ENCODE assay signal across 10 mouse cellular contexts in the genomic region with DNA sequence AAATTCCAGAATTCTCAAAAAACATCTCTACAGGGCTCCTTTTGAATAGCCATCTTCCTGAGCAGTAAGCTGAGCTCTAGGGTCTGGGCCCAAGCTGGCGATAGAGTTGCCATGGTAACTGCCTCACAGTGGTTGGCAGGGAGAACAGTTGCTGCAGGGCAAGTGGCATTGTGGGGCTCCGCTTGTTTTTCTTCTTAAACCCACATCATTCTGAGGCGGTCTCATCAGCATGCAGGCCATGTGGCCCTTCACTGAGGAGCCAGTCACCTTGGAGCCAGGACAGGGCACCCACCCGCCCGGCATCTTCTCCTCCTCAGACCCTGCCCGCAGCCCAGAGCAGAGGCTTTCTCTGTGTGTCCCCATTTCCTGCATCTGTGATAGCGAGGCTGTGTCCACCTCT. TPM values are rescaled to one million over a fixed set of nuclear protein-coding genes. Genes with fewer than 3 reads are reported as not detected.
A peak's percentile ranks its signal among the peaks of the same experiment; 100 is the strongest.
DNase-seq lines count a peak whose midpoint lies in the region; TF ChIP-seq lines count a peak whose summit lies in the region.
"Had no signal": no experiment of that assay in that cellular context is flagged by ENCODE, and none has a peak within 500 bp of the region (broad histone marks: within the 10 kb centered on the region; RNA-seq: fewer than 3 reads in every experiment).

No protein-coding gene starts in this region.

- no peak for TF ChIP-seq CTCF in kidney, adult 2 months (conservative IDR thresholded peaks at IDR 0.05; ENCODE audit: insufficient read depth, insufficient read length, low read depth, low read length)

- TF ChIP-seq POLR2A in kidney, adult 2 months (IDR thresholded peaks at IDR 0.05; ENCODE audit: low read depth, low read length) = no peak

- H3K27me3 ChIP-seq in kidney, adult 2 months (replicated peaks; ENCODE audit: control insufficient read depth, insufficient read depth, low read length) = no peaks in the 10 kb centered on the region
- H3K27me3 ChIP-seq: embryonic facial prominence, embryonic 12.5 days had no signal

- no peak overlapping the region for H3K4me3 ChIP-seq in kidney, adult 2 months (ENCODE audit: insufficient read depth, low read depth, low read length)
- H3K4me3 ChIP-seq: embryonic facial prominence, embryonic 12.5 days had no signal

- DNase-seq in cerebellum, postnatal 36 days = peak; percentile 59 to 65
- DNase-seq in frontal cortex, adult 2 months (ENCODE audit: extremely low spot score in 1 of 2, low spot score in 1 of 2) = peak; percentile 79 to 82
- DNase-seq in left cerebral cortex, postnatal 14 days (ENCODE audit: low spot score in 2 of 2) = peak; percentile 76 to 86
- DNase-seq in right cerebral cortex, postnatal 10 days (ENCODE audit: low spot score in 2 of 2) = peak; percentile 87 to 94
- DNase-seq in spleen, postnatal 4 days (ENCODE audit: low spot score in 2 of 2) = no peak
- no peak for DNase-seq in kidney, adult 2 months
- DNase-seq in adrenal gland, postnatal 25 days = no peak

- WGBS in kidney, adult 2 months = 84% methylated on average over 7 of the region's 7 CpGs

- H3K4me1 ChIP-seq in kidney, adult 2 months (ENCODE audit: control insufficient read depth, insufficient read depth, low read length) = no peaks in the 10 kb centered on the region
- H3K4me1 ChIP-seq: embryonic facial prominence, embryonic 12.5 days had no signal

- intact Hi-C loops in left cerebral cortex, postnatal 14 days (cut with DNase I) = no loop called here

- no peaks in the 10 kb centered on the region; the same call in 1 of the 2 replicates for H3K36me3 ChIP-seq in kidney, adult 2 months (ENCODE audit: control insufficient read depth, insufficient read depth, low read length)

- H3K27ac ChIP-seq in kidney, adult 2 months (ENCODE audit: insufficient read depth, low read depth, low read length) = no peak overlapping the region
- H3K27ac ChIP-seq: embryonic facial prominence, embryonic 12.5 days; liver, embryonic 14.5 days had no signal

RNA-seq across cellular contexts. Expression of gene Gm6583, which starts 16.1 kb away (rescaled TPM):
- polyA plus RNA-seq in frontal cortex, adult 2 months (2012; rRNA removed) = 0.04 TPM in 1 of 2 replicates, not detected in the other
- not detected for total RNA-seq in left cerebral cortex, postnatal 14 days (2021)
- polyA plus RNA-seq in kidney, adult 2 months (2012; rRNA removed) = not detected in 2 replicates
- 0.36 TPM in 1 of 2 replicates, not detected in the other for total RNA-seq in adrenal gland, postnatal 25 days (2021)
- total RNA-seq: hematopoietic stem cell, adult 5-6 weeks had no signal

RNA-seq across cellular contexts. Expression of gene Asphd2, which starts 22.7 kb away (rescaled TPM):
- polyA plus RNA-seq in frontal cortex, adult 2 months (2012; rRNA removed) = 146 and 153 TPM in 2 replicates
- total RNA-seq in left cerebral cortex, postnatal 14 days (2021) = 100 to 1,000 TPM; 164 to 171 TPM
- polyA plus RNA-seq in kidney, adult 2 months (2012; rRNA removed) = 0.20 and 0.45 TPM in 2 replicates
- 1.4 and 2.5 TPM in 2 replicates for total RNA-seq in adrenal gland, postnatal 25 days (2021)
- total RNA-seq: hematopoietic stem cell, adult 5-6 weeks had no signal

RNA-seq across cellular contexts. Expression of gene Hps4, which starts 29.1 kb away (rescaled TPM):
- polyA plus RNA-seq in frontal cortex, adult 2 months (2012; rRNA removed) = 41.4 and 42.5 TPM in 2 replicates
- total RNA-seq in left cerebral cortex, postnatal 14 days (2021) = 10 to 100 TPM; 30.0 to 32.7 TPM
- 43.5 and 54.3 TPM in 2 replicates for polyA plus RNA-seq in kidney, adult 2 months (2012; rRNA removed)
- total RNA-seq in adrenal gland, postnatal 25 days (2021) = 32.8 and 36.7 TPM in 2 replicates

RNA-seq across cellular contexts. Expression of gene Srrd, which starts 29.1 kb away (rescaled TPM):
- polyA plus RNA-seq in frontal cortex, adult 2 months (2012; rRNA removed) = 55.5 and 58.8 TPM in 2 replicates
- total RNA-seq in left cerebral cortex, postnatal 14 days (2021) = 10 to 100 TPM; 21.6 to 23.0 TPM
- polyA plus RNA-seq in kidney, adult 2 months (2012; rRNA removed) = 31.2 and 39.3 TPM in 2 replicates
- total RNA-seq in adrenal gland, postnatal 25 days (2021) = 22.4 and 29.1 TPM in 2 replicates

RNA-seq across cellular contexts. Expression of gene Tfip11, which starts 45.8 kb away (rescaled TPM):
- polyA plus RNA-seq in frontal cortex, adult 2 months (2012; rRNA removed) = 36.6 and 40.0 TPM in 2 replicates
- total RNA-seq in left cerebral cortex, postnatal 14 days (2021) = 10 to 100 TPM; 37.1 to 37.9 TPM
- 26.7 and 29.1 TPM in 2 replicates for polyA plus RNA-seq in kidney, adult 2 months (2012; rRNA removed)
- total RNA-seq in adrenal gland, postnatal 25 days (2021) = 33.3 and 38.6 TPM in 2 replicates

Comparison
In these comparisons a context has a peak if more than half of its experiments do, and no peak if none do; other contexts are left out.
1. DNase-seq: peak in cerebellum, postnatal 36 days (2 of 2), frontal cortex, adult 2 months (2 of 2), left cerebral cortex, postnatal 14 days (2 of 2) and right cerebral cortex, postnatal 10 days (2 of 2); none in spleen, postnatal 4 days (0 of 2), kidney, adult 2 months (single experiment) and adrenal gland, postnatal 25 days (single experiment).
2. RNA of gene Asphd2, which starts 22.7 kb away (total RNA-seq): 164 to 171 TPM in left cerebral cortex, postnatal 14 days; 1.4 to 2.5 TPM in adrenal gland, postnatal 25 days; every median in the first group is over 10 times any median in the second.